Mouse (Mus musculus) bone marrow, adult 2 months (tissue): Measurements from ENCODE around the gene Olfr1128.

Source experiments
- CTCF ChIP-seq: fragments of 200-500 bp; IDR thresholded peaks from 2 replicates; pipeline ENCODE4 v1.5.1; 2011; ENCODE audit warnings: low read length, control low read depth; ENCODE audit not compliant: control insufficient read depth, insufficient read depth
- POLR2A ChIP-seq: fragments of 200-500 bp; IDR thresholded peaks from 2 replicates; pipeline ENCODE4 v1.6.1; 2011; ENCODE audit warnings: low read depth, mild to moderate bottlenecking, control low read depth, low read length, borderline replicate concordance; ENCODE audit not compliant: control insufficient read depth

DNA sequence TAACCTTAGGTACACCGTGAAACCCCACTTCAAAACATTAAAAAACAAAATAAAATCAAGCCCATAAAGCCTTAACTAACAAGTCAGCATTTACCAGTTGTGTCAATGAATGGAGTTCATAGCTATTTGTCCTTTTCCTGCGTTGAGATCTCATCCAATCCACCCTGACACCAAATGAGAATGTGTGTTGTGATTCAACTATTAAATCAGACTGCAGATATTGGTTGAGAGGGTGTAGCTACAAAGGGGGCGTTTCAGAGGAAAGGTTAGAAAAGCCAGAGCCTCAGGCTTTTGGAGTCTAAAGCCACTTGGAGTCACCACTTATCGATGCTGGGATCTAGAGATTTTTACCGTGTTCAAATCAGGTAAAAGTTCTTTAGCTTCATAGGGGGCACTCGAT, 39.1 kb downstream of the Olfr1128 start, which contains the start of gene Pramel6:
- TF ChIP-seq POLR2A = no peak
- TF ChIP-seq CTCF = no peak
